Mouse (Mus musculus): Measurements from ENCODE around the gene Pgpep1.

DNA sequence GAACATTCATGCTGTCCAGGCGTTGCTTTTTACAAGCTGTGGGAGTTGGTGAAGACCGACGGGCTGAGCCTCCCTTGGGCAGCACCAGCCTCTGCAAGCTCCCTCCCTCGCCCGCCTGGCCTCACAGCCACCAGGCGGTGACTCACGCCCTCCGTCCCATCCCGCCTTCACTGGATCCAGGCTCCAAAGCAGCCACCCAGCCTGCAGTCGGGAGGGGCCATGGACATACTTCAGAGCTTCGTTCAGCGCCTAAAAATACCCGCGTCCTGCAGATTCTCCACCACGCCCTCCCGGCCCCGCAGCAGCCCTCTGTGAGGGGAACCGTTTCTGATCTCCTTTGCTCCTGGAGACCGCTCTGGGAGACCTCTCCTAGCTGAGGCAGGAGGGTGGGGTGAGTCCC is 22.0 kb upstream of the Pgpep1 start:
- TF ChIP-seq CTCF (IDR thresholded peaks at IDR 0.05; ENCODE audit: low read depth, low read length), result no peak
- TF ChIP-seq POLR2A (IDR thresholded peaks at IDR 0.05; ENCODE audit: extremely low read depth, insufficient read depth, low read length), result no peak
